Mouse (Mus musculus) spleen, postnatal 4 days (tissue): ENCODE data around the gene Gm38119.

Experiments used
- DNase-seq, 2 experiments: peaks; one replicate each; pipeline ENCODE4 v3.0.0; 2022; ENCODE audit warnings: low spot score in 2 of 2

Gene Gm38119

GRCm38 (mm10) chr3:92738996-92739395 lies at the start of gene Gm38119:
TSS of gene Gm38119 (minus strand) at chr3:92739096.
- DNase-seq = no peak

GRCm38 (mm10) chr3:92778799-92779198 lies 39.9 kb upstream of the Gm38119 start, which contains the start of gene Lce1i:
TSS of gene Lce1i (minus strand) at chr3:92778899.
- no peak for DNase-seq

- no peak for DNase-seq
Measured at GRCm38 (mm10) chr3:92771573-92771972, 32.7 kb upstream of the Gm38119 start.

- no peak for DNase-seq
Measured at GRCm38 (mm10) chr3:92764965-92765364, 26.1 kb upstream of the Gm38119 start, which contains the start of gene Lce1h. TSS of gene Lce1h (minus strand) at chr3:92765065.

- no peak for DNase-seq
Measured at GRCm38 (mm10) chr3:92753197-92753596, 14.3 kb upstream of the Gm38119 start.

GRCm38 (mm10) chr3:92752238-92752637 lies 13.3 kb upstream of the Gm38119 start, which contains the start of gene Lce1g:
TSS of gene Lce1g (minus strand) at chr3:92752338.
- no peak for DNase-seq

- DNase-seq = no peak
Measured at GRCm38 (mm10) chr3:92722631-92723030, 16.3 kb downstream of the Gm38119 start.

GRCm38 (mm10) chr3:92720250-92720649 lies 18.6 kb downstream of the Gm38119 start, which contains the start of gene Lce1f:
TSS of gene Lce1f (minus strand) at chr3:92720350.
- DNase-seq = no peak

GRCm38 (mm10) chr3:92715122-92715521 lies 23.8 kb downstream of the Gm38119 start:
- DNase-seq = no peak

GRCm38 (mm10) chr3:92708974-92709373 lies 29.9 kb downstream of the Gm38119 start, which contains the start of gene Lce1e:
TSS of gene Lce1e (minus strand) at chr3:92709074.
- DNase-seq = no peak

GRCm38 (mm10) chr3:92694613-92695012 lies 44.3 kb downstream of the Gm38119 start:
- DNase-seq = no peak

- DNase-seq = no peak
Measured at GRCm38 (mm10) chr3:92691688-92692087, 47.2 kb downstream of the Gm38119 start.

- peak in 1 of 2 experiments; percentile 41 for DNase-seq
Measured at GRCm38 (mm10) chr3:92689154-92689553, 49.7 kb downstream of the Gm38119 start.
